Mouse (Mus musculus) midbrain, postnatal 0 days (tissue): ENCODE measurements around the gene Plac8. TPM values are rescaled to one million over a fixed set of nuclear protein-coding genes. Genes with fewer than 3 reads are reported as not detected.
A peak's percentile ranks its signal among the peaks of the same experiment; 100 is the strongest.

Experiments used
- ATAC-seq: fragments of 200-750 bp; cut with Nextera tagmentation; 2 replicates; pipeline ENCODE4 v1.8.0; 2017; ENCODE audit warnings: moderate number of reproducible peaks, mild to moderate bottlenecking, moderate TSS enrichment, moderate library complexity; ENCODE audit not compliant: low FRiP score
- DNase-seq: peaks from one replicate; pipeline ENCODE4 v3.0.0-alpha.2; 2015; ENCODE audit warnings: low spot score
- H3K27ac ChIP-seq: fragments of 300-500 bp; sonication (generic); 2 replicates; pipeline ENCODE4 v1.5.1; 2014; ENCODE audit warnings: low read depth, mild to moderate bottlenecking, low read length, mixed read lengths
- H3K27me3 ChIP-seq: fragments of 300-500 bp; sonication (generic); 2 replicates; pipeline ENCODE4 v1.6.1; 2014; ENCODE audit warnings: low read length, control low read depth, mixed read lengths; ENCODE audit not compliant: insufficient read depth
- H3K36me3 ChIP-seq: fragments of 300-500 bp; sonication (generic); 2 replicates; pipeline ENCODE4 v1.6.1; 2014; ENCODE audit warnings: low read length, control low read depth, mixed read lengths; ENCODE audit not compliant: insufficient read depth
- H3K4me1 ChIP-seq: fragments of 300-500 bp; sonication (generic); 2 replicates; pipeline ENCODE4 v1.6.1; 2014; ENCODE audit warnings: mild to moderate bottlenecking, control low read depth, antibody characterized with exemption, low read length, mixed read lengths; ENCODE audit not compliant: insufficient read depth
- H3K4me2 ChIP-seq: fragments of 300-500 bp; sonication (generic); 2 replicates; pipeline ENCODE4 v1.6.1; 2014; ENCODE audit warnings: low read depth, mild to moderate bottlenecking, low read length, mixed read lengths; ENCODE audit not compliant: poor library complexity, severe bottlenecking
- H3K4me3 ChIP-seq: fragments of 300-500 bp; sonication (generic); 2 replicates; pipeline ENCODE4 v1.5.1; 2014; ENCODE audit warnings: low read depth, mild to moderate bottlenecking, low read length, moderate library complexity
- H3K9ac ChIP-seq: fragments of 300-500 bp; sonication (generic); replicated peaks from 2 replicates; pipeline ENCODE4 v1.6.1; 2014; ENCODE audit warnings: mild to moderate bottlenecking, low read length, moderate library complexity, mixed read lengths; ENCODE audit not compliant: poor library complexity, severe bottlenecking
- H3K9me3 ChIP-seq: fragments of 300-500 bp; sonication (generic); 2 replicates; pipeline ENCODE4 v1.6.1; 2016; ENCODE audit warnings: low read length, control low read depth
- CTCF ChIP-seq: IDR thresholded peaks from 2 replicates; pipeline ENCODE4 v1.5.1; 2016; ENCODE audit warnings: antibody characterized with exemption, mild to moderate bottlenecking
- WGBS: fragments of 180-500 bp; shearing (Covaris S2); extraction: QIAGEN DNeasy Blood & Tissue Kit; methylation state at CpG from one replicate; pipeline ENCODE4 v1.1.7; 2014; 5-methylcytosine and 5-hydroxymethylcytosine counted together
- polyA plus RNA-seq: library from polyadenylated mRNA; unstranded; fragments of >200 nt; fragmentation: Nextera tagmentation; extraction: Ambion mirVana; gene quantifications from 2 replicates; pipeline ENCODE4 v1.2.1, GENCODE M21; 2015
- total RNA-seq: library from RNA; depleted of rRNA; stranded (reverse); fragments of >200 nt; gene quantifications from 2 replicates; pipeline ENCODE4 v1.2.3, GENCODE M21; 2014

Plac8 gene
- total and polyA plus RNA-seq, 2 experiments from 2014 or later = 1.7 to 3.4 TPM

GRCm38 (mm10) chr5:100585206-100585644 lies 13.2 kb upstream of the Plac8 start:
- Histone ChIP-seq H3K9ac (no peak overlapping the region), H3K9me3 (no peaks in the 10 kb centered on the region), H3K27me3 (no peaks in the 10 kb centered on the region), H3K27ac (no peak overlapping the region), H3K4me3 (no peak overlapping the region), H3K4me1 (no peaks in the 10 kb centered on the region), H3K36me3 (no peaks in the 10 kb centered on the region), H3K4me2 (no peak overlapping the region)
- 90% methylated on average over 8 of the region's 8 CpGs for WGBS
- ATAC-seq = no peak
- DNase-seq = no peak
- no peak for TF ChIP-seq CTCF

GRCm38 (mm10) chr5:100583066-100583465 lies 11.0 kb upstream of the Plac8 start:
- whole genome bisulfite sequencing = 87% methylated on average over 7 of the region's 7 CpGs
- no peak overlapping the region for H3K4me2 ChIP-seq
- no peak overlapping the region for H3K27ac ChIP-seq
- no peaks in the 10 kb centered on the region for H3K27me3 ChIP-seq
- TF ChIP-seq CTCF = no peak
- no peaks in the 10 kb centered on the region for H3K4me1 ChIP-seq
- no peaks in the 10 kb centered on the region for H3K36me3 ChIP-seq
- no peak overlapping the region for H3K9ac ChIP-seq
- no peak overlapping the region for H3K4me3 ChIP-seq
- ATAC-seq (no peak), DNase-seq (no peak)
- no peaks in the 10 kb centered on the region for H3K9me3 ChIP-seq

- H3K27me3 ChIP-seq = no peaks in the 10 kb centered on the region
- WGBS = 90% methylated on average over 5 of the region's 5 CpGs
- H3K27ac ChIP-seq = no peak overlapping the region
- H3K9me3 ChIP-seq = no peaks in the 10 kb centered on the region
- no peak for TF ChIP-seq CTCF
- H3K9ac ChIP-seq = no peak overlapping the region
- no peak overlapping the region for H3K4me2 ChIP-seq
- no peaks in the 10 kb centered on the region for H3K36me3 ChIP-seq
- ATAC-seq = no peak
- H3K4me3 ChIP-seq = no peak overlapping the region
- no peaks in the 10 kb centered on the region for H3K4me1 ChIP-seq
- no peak for DNase-seq
These were observed 10.4 kb upstream of the Plac8 start for GRCm38 (mm10) chr5:100582435-100582826.

GRCm38 (mm10) chr5:100581622-100582434 lies 9.8 kb upstream of the Plac8 start:
- no peak for TF ChIP-seq CTCF
- H3K36me3 ChIP-seq = no peaks in the 10 kb centered on the region
- H3K4me2 ChIP-seq = no peak overlapping the region
- no peak overlapping the region for H3K9ac ChIP-seq
- WGBS = 60% methylated on average over 11 of the region's 11 CpGs
- H3K4me3 ChIP-seq = no peak overlapping the region
- DNase-seq (no peak), ATAC-seq (no peak)
- no peaks in the 10 kb centered on the region for H3K27me3 ChIP-seq
- no peak overlapping the region for H3K27ac ChIP-seq
- no peaks in the 10 kb centered on the region for H3K4me1 ChIP-seq
- H3K9me3 ChIP-seq = no peaks in the 10 kb centered on the region

GRCm38 (mm10) chr5:100578863-100579411 lies 6.9 kb upstream of the Plac8 start:
- no peaks in the 10 kb centered on the region for H3K27me3 ChIP-seq
- no peak overlapping the region for H3K27ac ChIP-seq
- DNase-seq (no peak), ATAC-seq (no peak)
- H3K4me3 ChIP-seq = no peak overlapping the region
- H3K36me3 ChIP-seq = no peaks in the 10 kb centered on the region
- H3K4me1 ChIP-seq = no peaks in the 10 kb centered on the region
- H3K4me2 ChIP-seq = no peak overlapping the region
- no peak overlapping the region for H3K9ac ChIP-seq
- TF ChIP-seq CTCF = no peak
- no peaks in the 10 kb centered on the region for H3K9me3 ChIP-seq
- 88% methylated on average over 5 of the region's 5 CpGs for WGBS

- no peaks in the 10 kb centered on the region for H3K4me1 ChIP-seq
- TF ChIP-seq CTCF = 0 out of 2 replicates have a peak, but pooled peaks have one; percentile 13
- H3K9me3 ChIP-seq = no peaks in the 10 kb centered on the region
- no peak for DNase-seq
- H3K4me2 ChIP-seq = no peak overlapping the region
- ATAC-seq = no peak
- 72% methylated on average over 1 of the region's 1 CpGs for WGBS
- H3K27ac ChIP-seq = no peak overlapping the region
- no peak overlapping the region for H3K4me3 ChIP-seq
- H3K36me3 ChIP-seq = no peaks in the 10 kb centered on the region
- no peak overlapping the region for H3K9ac ChIP-seq
- no peaks in the 10 kb centered on the region for H3K27me3 ChIP-seq
These were observed 2.7 kb upstream of the Plac8 start for GRCm38 (mm10) chr5:100574771-100575170.
